Mouse (Mus musculus): ENCODE results near the gene Pak6.

The Pak6 gene

DNA sequence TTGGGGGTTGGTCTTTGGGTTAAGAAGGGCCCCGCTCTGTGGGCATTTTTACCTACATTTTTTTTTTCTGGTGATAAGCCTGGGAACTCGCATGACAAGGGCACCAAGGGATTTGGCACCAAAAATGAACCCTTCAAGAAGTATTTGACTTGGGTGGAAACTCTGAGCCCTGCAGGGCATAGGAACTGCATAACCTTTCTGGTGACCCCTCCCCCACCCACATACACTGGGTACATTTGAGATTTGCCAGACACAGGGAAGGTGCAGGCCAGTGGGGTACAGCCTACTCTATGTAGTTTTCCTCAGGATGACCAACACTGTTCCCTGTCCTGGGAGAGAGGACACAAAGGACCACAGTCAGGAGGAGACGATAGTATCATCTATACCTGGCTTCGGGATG is 2.5 kb downstream of the Pak6 start:
- DNase-seq (ENCODE audit: low spot score): no peak

DNA sequence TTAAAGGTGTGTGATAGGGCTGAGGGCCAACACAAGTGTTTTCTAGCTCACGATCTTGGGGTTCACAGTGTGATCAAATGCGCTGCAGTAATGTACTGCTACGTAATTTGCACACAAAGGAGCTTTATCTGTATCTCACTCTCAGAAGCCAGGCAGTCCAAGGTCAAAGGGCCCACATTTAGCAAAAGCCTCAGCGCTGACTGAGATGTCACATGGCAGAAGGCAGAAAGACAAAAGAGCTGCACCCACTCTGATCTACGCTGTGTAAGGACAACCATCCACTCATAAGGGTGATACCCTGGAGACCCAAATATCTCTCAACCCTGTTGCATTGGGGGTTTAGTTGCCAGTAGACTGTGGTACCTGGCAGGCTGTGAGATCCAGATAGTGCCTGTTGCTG is 4.1 kb downstream of the Pak6 start:
- DNase-seq (ENCODE audit: low spot score): no peak

- DNase-seq (ENCODE audit: low spot score): no peak
Observed at GRCm38 (mm10) chr2:118669245-118669644, 6.1 kb downstream of the Pak6 start.

GRCm38 (mm10) chr2:118669785-118670184 is 6.7 kb downstream of the Pak6 start:
- no peak for DNase-seq (ENCODE audit: low spot score)

- no peak for DNase-seq (ENCODE audit: low spot score)
Observed at GRCm38 (mm10) chr2:118671728-118672127, 8.6 kb downstream of the Pak6 start.

- DNase-seq (ENCODE audit: low spot score): no peak
Observed at GRCm38 (mm10) chr2:118673686-118674465, 10.8 kb downstream of the Pak6 start.

- DNase-seq (ENCODE audit: low spot score): no peak
Observed at GRCm38 (mm10) chr2:118674500-118674899, 11.4 kb downstream of the Pak6 start.

DNA sequence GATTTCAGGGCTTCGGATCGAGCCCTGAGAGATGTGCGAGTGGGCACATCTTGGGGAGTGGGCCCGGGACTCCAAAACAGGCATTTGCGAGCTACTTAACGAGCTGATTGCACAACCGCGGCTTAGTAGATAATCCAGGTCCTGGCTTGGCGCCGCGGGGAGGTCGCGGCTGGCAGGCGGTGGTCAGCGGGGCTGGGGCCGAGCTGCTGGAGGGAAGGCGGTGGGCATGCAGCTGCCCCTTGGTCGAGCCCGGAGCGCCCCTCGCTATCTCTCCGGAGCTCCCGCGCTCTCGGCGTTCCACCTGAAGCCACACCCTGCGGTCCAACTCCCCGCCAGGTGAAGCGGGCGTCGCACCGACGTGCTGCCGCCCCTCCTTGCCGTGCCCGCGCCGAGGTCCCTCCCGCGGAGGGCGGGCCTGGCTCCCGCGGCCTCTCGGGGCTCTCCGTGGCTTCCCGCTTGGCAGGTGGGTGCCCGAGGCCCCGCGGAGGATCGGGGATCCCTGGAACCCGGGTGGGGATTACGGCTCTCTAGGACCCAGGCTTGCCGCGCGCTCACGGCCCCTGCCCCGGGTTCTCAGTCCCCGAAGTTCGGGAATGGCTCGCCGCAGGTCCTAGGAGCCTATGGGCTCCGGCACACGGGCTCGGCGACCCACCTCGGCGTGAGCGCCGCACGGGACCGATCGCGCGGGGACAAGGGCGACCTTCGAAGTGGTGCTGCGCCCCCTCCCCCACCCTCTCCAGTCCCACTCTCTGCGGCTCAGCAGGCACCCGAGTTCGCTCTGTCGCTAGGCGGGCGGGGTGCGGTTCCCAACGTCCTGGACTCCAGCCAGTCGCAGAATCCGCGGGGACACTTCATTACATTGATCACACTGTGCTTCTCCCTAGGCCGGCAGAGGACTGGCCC is 14.0 kb downstream of the Pak6 start:
- peak; percentile 75 for DNase-seq (ENCODE audit: low spot score)

DNA sequence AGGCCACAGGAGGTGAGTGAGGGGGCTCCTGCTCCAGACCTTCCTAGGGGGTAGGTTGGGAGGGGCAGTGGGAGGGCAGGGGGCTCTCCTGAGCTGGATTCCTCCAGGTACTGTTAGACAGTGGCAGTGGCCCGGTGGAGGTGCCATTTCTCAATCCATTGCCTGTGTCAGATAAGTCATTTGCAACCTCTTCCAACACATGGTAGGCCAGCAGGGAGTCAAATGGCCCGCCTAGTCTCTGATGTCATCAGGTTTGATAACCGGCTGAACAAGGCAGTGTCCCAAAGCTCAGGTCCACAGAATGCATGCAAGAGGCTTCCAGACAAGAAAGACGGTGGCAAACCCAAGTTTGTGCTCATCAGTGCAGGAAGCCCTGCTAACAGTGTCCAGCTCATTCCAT is 14.7 kb downstream of the Pak6 start:
- no peak for DNase-seq (ENCODE audit: low spot score)

DNA sequence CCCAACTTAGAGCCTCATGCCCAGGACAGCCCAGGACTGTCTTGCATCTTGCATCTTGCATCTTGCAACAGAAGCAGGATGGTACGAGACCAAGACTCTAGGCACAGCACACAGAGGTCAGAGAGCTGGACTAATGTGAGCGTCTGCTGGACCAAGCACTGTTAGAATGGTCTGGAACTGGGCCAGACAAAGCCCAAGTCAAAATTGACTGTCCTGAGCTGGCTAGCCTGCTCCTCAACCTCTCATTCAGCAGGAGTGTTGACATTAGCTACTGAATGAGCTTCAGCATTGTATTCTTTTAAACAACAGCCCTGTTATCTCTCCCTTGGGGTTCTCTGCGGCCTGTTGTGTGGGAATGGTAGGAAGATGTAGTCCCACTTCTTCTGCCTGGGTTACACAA is 16.5 kb downstream of the Pak6 start:
- no peak for DNase-seq (ENCODE audit: low spot score)

DNA sequence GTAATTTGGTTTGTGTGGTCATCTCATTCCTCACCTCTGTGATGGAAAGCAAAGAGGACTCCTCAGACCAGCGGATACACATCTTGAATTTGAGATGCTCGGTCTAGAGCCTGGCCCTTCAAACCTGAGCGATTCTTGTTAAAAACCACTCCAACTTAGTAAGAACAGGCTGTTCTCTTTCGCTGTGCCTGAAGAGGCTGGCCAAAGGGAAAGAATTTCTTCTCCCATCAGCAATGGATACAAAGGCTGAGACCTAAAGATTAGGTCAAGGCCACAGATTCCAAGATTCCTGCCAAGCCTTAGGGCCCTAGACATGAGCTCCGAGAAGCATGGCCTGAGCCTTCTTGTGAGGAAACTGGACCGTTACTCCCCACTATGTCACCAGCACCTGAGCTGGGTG is 17.8 kb downstream of the Pak6 start:
- DNase-seq (ENCODE audit: low spot score): no peak

DNA sequence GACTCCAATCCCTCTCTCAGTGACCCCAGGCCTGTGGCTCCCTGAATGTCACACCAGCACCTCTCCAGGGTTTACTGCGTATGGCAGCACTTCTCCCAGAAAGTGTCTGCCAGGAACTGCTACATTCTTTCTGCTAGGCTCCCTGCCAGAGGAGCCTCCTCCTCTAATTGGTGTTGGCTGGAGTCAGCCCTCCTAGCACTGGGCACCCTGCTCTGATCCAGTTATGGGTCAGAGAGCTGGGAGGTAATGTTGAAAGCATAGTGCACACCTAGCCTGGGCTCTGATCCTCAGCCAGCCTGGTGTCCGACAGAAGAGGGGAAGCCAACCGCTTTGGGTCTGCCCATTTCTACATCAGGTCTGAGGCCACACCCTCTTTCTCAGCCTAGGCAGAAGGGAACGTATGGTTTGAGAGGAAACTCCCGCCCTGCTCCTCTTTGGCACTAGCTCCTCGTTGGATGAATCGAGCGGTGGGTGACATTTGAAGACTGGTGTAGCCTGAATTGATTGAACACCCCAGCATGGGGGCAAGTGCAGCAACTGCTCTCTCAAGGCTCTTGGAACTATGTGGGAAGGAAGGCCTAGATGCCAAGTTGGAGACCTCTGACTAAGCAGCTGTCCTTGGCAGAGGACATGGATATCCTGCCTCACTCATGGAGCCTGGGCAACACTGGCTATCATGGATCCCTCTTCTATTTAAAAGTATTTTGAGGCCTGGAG is 19.6 kb downstream of the Pak6 start:
- no peak for DNase-seq (ENCODE audit: low spot score)

DNA sequence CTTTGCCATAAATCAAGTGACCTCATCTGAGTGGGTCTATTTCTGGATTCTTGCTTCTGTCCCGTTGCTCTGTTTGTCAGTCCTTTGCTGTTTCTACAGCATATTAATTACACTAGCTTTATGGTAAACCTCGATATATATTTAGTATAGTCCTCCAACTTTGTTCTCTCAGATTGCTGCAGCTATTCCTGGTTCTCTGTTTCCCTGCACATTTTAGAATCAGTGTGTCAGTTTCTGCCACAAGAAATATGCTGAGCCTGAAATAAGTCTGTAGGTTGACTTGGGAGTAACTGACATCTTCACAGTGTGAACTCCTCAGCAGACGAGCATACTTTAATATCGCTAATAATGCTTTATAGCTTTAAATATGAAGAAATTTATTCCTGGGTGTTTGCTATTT is 22.0 kb downstream of the Pak6 start:
- no peak for DNase-seq (ENCODE audit: low spot score)

DNA sequence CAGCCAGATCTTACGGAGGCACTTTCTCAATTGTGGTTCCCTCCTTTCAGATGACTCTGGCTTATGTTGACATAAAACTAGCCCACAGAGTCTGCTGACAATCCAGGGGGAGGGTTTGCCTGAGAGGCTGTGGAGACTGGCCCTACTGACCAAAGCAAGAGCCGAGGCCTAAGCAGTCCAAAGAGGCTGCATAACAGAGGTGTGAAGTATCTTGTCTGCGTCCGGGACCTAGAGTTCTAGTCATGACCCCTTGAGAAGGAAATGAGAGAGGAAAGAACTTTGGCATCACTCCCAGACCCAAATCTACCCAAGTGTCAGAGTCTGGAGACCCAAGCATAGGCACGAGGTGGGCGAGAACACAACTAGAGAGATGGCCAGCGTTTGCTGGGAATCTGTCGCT is 23.6 kb downstream of the Pak6 start:
- DNase-seq (ENCODE audit: low spot score): no peak

GRCm38 (mm10) chr2:118687791-118688190 is 24.7 kb downstream of the Pak6 start:
- no peak for DNase-seq (ENCODE audit: low spot score)

- DNase-seq (ENCODE audit: low spot score): peak; percentile 60
Observed at GRCm38 (mm10) chr2:118689875-118690274, 26.8 kb downstream of the Pak6 start.

DNA sequence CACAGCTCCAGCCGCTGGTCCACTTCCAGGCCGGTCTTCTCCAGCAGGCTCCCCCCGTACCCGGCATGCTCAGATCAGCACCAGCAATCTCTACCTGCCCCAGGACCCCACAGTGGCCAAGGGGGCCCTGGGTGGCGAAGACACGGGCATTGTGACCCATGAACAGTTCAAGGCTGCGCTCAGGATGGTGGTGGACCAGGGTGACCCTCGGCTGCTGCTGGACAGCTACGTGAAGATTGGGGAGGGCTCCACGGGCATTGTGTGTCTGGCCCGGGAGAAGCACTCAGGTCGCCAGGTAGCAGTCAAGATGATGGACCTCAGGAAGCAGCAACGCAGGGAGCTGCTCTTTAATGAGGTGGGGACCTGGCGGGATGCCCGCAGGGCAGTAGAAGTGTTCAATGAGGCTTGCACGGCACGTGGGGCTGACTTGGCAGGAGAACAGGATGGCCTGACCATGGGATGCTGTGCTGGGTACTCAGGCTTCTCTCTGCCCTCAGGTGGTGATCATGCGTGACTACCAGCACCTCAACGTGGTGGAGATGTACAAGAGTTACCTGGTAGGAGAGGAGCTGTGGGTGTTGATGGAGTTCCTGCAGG is 30.4 kb downstream of the Pak6 start:
- DNase-seq (ENCODE audit: low spot score): no peak

DNA sequence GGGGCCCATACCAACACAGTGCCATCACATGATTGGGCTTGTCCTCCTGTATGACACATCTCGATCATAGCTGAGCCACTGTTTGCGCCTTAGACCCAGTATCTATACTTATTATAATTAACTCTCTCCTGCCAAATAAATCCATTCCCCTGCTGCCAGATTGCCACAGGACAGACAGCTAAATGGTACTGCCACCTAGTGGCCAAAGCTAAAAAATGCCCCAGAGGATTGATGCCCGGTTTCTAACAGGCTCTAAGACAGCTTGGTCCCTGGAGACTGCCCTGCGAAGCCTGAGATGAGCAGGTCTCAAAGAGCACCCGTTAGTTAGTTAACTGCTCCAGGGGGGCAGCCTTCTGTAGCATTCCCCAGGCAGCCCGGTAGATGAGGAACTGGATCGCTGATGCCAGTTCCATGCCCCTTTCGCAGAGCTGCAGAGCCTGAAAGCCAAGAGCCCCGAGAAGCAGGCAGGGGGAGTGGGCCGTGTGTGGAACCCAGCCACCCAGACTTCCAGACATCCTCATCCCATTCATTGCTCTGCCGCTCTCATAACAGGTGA is 32.7 kb downstream of the Pak6 start:
- no peak for DNase-seq (ENCODE audit: low spot score)

GRCm38 (mm10) chr2:118696451-118697308 is 33.6 kb downstream of the Pak6 start:
- peak; percentile 75 for DNase-seq (ENCODE audit: low spot score)

GRCm38 (mm10) chr2:118697311-118697877 is 34.3 kb downstream of the Pak6 start:
- DNase-seq (ENCODE audit: low spot score): no peak

DNA sequence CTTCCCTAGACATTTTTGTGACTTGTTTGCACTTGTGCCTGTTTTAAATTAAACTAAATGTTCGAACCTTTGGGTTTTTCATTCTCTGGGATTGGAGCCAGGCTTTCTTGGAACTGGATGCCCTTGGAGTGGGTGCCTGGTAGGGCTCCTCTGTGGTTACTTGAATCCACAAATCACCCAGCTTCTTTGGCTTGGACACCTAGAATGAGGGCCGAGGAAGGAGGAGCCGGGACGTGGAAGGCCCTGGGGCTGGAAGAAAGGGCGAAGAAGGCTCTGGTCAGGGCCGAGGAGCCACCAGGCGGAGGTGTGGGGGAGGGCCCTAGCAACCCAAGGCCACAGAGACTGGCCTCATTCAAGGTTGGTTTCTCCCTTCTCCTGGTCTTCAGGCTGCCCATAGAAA is 34.9 kb downstream of the Pak6 start:
- DNase-seq (ENCODE audit: low spot score): peak; percentile 70

Measured in testis, postnatal 10 days (tissue).